Mouse (Mus musculus): Measurements from ENCODE around the gene Celf1.
"Not testable (repeated sequence)": the region's sequence is repeated elsewhere in the genome, so short reads cannot be mapped to it uniquely, and the experiment has no call there.

The Celf1 gene

DNA sequence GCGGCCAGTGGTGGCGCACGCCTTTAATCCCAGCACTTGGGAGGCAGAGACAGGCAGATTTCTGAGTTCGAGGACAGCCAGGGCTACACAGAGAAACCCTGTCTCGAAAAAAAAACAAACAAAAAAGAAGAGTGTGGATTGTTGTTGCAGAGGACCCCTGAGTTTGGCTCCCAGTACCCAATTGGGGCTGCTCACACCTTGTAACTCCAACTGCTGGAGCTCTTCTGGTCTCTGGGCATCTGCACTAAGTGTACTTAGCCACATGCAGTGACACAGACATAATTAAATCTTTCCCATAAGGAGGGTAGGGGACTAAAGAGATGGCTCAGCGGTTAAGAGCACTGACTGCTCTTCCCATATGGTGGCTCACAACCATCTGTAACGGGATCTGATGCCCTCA is 82.1 kb downstream of the Celf1 start:
- DNase-seq (ENCODE audit: extremely low read depth, low read depth): not testable (repeated sequence)

DNA sequence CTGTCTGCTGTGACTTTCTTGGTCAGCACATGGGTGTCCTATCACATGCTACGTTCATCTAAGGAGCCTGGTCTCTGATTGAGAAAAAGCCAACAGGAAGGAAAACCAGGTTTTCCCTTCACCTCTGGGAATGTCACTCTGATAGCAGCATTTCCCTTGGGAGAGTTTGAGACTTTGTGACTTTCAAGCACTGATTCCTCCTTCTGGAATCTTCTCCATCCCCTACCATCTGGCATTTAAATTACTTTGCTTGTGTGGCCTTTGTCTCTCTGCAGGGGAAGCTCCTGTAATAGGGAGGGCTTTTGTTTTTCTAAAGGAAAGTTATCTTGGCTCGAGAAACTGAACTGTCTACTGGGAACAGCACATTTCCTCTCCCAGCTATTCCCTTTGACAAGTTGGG is 82.9 kb downstream of the Celf1 start:
- DNase-seq (ENCODE audit: extremely low read depth, low read depth): no peak

DNA sequence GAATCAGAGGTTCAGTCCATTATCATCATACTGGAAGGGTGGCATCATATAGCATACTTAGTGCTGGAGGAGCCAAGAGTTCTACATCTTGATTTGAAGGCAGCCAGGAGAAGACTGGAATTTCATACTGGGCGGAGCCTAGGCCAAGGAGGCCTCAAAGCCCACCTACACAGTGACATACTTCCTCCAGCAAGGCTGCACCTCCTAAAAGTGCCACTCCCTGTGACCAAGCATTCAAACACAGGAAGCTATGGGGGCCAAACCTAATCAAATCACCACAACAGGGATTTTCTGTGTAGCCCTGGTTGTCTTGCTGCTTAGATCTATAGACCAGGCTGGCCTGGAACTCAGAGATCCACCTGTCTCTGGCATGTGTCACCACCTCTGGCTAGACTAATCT is 83.8 kb downstream of the Celf1 start:
- DNase-seq (ENCODE audit: extremely low read depth, low read depth): no peak

DNA sequence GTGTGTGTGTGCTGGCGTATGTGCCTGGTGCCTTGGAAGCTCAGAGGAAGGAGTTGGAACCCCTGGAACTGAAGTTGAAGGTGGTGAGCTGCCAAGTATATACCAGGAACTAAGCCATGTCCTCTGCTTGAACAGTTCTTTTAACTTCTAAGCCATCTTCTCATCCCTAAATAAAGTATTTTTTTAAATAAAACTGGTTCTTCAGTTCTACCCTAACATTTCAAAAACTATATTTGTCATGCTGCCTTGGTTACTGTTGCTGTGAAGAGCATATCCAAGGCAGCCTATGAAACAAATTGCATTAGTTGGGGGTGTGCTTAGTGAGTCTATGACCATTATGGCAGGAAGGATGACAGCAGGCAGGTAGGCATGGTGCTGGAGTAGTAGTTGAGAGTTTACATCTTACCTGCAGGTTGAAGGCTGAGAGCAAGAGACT is 84.9 kb downstream of the Celf1 start:
- DNase-seq (ENCODE audit: extremely low read depth, low read depth): no peak

DNA sequence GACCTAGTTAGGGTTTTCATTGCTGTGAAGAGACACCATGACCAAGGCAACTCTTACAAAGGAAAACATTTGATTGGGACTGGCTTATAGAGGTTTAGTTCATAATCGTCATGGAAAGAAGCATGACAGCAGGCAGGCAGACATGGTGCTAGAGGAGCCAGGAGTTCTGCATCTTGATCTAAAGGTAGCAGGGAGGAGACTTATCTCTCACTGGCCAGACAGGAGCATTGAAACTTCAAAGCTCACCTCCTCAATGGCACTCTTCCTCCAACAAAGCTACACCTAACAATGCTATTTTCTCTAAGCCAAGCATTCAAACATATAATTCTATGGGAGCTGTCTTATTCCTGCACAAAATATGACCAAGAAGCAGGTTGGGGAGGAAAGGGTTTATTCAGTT is 86.3 kb downstream of the Celf1 start:
- peak; percentile 28 for DNase-seq (ENCODE audit: extremely low read depth, low read depth)

DNA sequence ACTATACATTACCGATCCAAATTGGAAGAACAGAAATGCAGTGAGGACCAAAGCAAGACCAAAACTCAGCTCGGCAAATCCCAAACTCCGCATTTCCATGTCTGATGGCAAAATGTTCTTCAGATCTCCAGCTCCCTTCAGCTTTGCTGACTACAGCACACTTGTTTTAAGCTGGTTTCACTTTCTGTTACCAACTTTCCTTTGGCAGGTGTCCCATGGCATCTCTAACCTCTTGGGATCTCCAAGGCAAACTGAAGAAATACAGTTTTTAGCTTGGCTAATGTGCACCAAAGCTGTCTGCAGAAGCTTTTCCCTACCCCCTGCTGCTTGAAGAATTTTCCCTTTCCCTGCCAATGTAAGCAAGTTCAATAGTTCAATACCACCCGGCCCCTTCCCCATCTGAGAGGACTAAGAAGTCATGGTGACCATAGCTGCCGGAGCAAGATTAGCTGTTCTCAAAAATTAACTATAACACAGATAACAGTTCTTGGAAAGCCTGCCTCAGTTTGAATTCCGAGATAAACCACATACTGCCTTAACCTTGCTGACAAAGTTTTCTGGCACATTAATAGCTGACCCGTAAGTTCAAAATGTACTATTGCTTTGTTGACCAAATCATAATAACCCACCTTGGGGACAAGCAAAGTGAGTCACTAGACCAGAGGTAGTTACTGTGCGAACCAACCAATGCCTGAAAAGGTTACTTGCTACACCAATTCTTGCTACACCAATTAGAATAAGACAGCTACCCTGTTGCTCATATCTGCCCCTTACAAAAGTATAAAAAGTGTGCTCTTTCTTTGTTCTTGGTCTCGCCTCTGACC is 87.4 kb downstream of the Celf1 start:
- peak; percentile 89 for DNase-seq (ENCODE audit: extremely low read depth, low read depth)

DNA sequence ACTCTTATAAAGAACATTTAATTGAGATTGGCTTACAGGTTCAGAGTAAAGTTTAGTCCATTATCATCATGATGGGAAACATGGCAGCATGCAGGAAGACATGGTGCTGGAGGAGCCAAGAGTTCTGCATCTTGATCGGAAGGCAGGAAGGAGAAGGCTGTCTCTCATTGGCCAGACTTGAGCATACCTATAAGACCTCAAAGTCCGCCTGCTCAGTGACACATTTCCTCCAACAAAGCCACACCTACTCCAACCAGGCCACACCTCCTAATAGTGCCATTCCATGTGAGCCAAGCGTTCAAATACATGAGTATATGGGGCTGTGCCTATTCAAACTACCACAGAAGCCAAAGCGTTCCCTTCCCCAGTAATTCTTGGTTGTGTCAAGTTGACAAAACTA is 91.0 kb downstream of the Celf1 start:
- DNase-seq (ENCODE audit: extremely low read depth, low read depth): no peak

DNA sequence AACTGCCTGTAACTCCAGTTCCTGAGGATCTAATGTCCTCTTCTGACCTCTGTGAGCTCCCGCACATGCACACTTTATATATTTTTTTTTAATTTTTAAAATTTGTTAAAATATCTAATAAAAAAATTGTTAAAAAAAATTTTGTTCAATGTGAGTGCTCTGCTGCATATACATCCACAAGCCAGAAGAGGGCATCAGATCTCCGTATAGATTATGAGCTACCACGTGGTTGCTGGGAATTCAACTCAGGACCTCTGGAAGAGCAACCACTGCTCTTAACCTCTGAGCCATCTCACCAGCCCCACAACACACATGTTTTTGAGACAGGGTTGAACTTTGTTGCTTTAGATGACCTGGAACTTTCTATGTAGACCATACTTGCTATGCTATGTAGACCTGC is 92.8 kb downstream of the Celf1 start:
- DNase-seq (ENCODE audit: extremely low read depth, low read depth): no peak

DNA sequence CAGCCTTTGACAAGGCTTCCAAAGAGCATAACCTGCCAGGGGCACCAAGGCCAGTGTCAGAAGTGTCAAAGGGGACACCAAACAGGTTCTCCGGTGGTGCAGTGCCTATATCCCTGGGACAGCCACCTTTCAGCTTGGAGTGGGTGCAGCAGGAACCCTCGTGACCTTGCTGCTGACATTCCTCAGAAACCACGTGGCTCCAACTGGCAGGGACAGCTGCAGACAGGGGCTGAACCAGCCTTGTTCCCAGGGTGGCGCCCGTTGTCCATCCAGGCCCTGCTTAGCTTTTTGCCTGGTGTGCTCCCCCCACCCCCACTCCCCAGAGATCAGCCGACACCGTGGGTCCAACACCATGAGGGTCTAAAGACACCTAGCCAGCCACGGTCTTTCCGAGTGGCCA is 95.2 kb downstream of the Celf1 start, which contains the start of gene Rapsn:
Rapsn (plus strand) TSS at position 236 of the 400 bp plus-strand sequence.
- DNase-seq (ENCODE audit: extremely low read depth, low read depth): no peak

DNA sequence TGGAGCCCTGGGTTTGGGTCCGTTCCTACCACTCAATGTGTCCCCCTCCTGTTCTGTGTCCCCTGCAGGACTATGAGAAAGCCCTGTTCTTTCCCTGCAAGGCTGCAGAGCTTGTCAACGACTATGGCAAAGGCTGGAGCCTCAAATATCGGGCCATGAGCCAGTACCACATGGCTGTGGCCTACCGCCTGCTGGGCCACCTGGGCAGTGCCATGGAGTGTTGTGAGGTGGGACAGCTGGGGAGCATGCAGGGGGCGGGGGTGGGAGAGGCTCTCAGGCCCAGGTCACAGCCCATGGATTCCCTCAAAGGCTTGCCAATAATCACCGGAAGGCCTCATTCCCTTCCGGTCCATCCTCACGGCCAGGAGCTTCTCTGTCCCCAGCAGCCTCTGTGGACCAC is 101.6 kb downstream of the Celf1 start:
- DNase-seq (ENCODE audit: extremely low read depth, low read depth): no peak

DNA sequence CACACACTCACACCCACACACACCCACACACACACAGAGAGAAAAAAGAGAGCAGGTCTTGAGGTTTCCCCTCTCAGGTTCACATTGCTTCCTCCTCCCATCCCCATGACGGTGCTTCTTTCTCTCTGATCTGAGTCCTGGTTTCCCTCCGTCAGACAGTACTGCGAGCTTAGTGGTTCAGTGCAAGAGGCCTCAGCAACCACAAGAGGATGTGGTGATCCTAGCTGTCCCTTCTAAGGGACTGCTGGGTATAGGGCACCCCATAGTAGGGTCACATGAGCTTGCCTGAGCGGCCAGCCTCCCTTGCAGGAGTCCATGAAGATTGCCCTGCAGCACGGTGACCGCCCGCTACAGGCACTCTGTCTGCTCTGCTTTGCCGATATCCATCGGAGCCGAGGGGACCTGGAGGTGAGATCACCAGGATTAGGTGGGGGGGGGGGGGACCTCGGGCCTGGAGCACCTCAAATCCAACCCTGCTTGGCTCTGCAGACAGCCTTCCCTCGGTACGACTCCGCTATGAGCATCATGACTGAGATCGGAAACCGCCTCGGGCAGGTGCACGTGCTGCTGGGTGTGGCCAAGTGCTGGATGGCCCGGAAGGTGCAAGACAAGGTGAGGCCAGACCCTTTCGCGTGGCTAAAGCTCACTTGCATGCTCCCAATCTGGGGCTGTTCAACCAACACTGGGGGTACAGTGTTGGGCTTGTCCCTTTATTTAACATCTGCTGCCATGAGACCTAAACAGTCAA is 102.6 kb downstream of the Celf1 start:
- DNase-seq (ENCODE audit: extremely low read depth, low read depth): no peak

DNA sequence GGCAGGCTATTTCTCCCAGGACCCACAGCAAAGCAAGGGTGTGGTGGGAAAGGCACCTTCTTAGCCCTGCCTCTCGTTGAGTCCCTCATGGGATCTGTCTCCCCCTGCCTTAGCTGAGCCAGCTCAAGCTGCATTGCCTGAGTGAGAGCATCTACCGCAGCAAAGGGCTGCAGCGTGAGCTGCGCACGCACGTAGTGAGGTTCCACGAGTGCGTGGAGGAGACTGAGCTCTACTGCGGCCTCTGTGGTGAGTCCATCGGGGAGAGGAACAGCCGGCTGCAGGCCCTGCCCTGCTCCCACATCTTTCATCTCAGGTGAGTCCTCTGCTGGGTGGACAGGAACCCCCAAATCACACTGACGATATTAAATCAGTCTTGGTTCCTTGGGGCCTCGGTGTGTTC is 104.5 kb downstream of the Celf1 start:
- no peak for DNase-seq (ENCODE audit: extremely low read depth, low read depth)

DNA sequence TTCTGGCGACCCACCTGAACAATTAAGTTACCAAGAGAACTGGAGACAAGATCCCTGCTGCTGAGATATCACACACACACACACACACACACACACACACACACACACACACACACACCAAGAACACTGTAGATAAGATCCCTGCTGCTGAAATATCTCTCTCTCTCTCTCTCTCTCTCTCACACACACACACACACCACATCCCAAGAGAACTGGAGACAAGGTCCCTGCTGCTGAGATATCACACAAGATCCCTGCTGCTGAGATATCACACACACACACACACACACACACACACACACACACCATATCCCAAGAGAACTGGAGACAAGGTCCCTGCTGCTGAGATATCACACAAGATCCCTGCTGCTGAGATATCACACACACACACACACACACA is 105.6 kb downstream of the Celf1 start:
- DNase-seq (ENCODE audit: extremely low read depth, low read depth): not testable (repeated sequence)

DNA sequence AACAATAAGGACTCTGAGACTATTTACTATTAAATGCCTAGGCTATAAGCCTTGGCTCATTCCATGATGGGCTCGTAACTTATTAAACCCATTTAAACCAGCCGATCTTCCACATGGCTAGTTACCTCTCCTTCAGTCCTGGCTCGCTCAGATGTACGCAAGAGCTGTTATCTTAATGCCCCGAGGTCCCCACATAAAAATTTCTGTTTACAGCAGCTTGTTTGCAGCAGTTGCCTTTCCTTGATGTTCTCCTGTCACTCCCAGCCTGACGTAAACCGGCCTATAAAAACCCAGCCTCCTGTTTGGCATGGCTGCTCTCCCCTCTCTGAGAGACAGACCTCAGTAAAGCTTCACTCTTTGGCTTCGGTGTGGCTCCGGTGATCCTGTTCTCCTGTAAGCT is 107.2 kb downstream of the Celf1 start:
- DNase-seq (ENCODE audit: extremely low read depth, low read depth): no peak

DNA sequence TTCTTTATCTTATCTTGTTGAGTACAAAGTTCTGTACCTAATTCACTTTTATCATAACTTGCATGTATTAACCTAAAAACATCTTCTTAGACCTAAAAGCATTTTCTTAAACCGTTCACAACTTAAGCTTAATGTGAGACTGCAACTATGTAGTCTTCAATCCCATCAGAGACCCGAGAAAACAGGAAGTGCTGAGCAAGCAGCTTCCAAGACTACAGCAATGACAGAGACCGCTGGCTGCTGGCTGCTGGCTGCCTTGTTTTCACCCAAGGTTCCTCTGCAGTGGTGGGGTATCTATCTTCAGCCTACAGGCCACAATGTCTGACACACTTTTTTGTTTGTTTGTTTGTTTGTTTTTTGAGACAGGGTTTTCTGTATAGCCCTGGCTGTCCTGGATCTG is 111.7 kb downstream of the Celf1 start:
- DNase-seq (ENCODE audit: extremely low read depth, low read depth): no peak

DNA sequence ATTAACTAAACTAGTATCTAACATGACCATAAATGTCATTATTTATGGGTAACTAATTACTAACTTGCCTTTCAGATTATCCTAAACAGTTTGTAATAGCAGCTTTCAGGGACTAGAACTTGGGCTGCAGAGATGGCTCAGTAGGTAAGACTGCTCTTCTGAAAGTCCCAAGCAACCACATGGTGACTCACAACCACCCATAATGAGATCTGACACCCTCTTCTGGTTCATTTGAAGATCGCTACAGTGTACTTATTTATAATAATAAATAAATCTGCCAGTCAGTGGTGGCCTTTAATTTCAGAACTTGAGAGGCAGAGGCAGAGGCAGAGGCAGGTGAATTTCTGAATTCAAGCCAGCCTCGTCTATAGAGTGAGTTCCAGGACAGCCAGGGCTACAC is 112.6 kb downstream of the Celf1 start:
- no peak for DNase-seq (ENCODE audit: extremely low read depth, low read depth)

DNA sequence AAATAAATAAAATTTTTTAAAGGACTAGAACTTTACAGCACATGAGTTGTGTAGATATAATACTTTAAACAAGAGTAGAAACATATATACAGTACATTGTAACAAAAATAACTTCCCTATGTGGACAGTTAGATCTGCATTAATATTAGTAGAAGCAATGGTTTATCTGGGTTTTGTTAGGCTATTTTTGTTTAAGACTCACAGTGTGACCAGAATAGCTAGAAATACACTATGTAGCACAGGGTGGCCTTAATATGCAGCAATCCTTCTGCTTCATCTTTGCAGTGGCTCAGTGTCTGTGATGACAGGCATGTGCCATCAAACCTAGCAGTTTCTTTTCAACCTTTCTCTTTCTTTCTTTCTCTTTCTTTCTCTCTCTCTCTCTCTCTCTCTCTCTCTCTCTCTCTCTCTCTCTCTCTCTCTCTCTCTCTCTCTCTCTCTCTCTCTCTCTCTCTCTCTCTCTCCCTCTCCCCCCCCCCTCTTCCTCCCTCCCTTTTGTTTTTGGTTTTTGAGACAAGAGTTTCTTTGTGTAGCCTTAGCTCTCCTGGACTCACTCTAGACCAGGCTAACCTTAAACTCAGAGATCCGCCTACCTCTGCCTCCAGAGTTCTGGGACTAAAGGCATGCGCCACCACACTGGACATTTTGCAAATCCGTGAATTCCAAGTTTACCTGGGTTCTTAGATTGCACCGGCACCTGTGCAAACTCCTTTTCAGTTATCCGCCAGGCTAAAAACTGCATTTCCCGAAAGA is 113.2 kb downstream of the Celf1 start:
- DNase-seq (ENCODE audit: extremely low read depth, low read depth): no peak

DNA sequence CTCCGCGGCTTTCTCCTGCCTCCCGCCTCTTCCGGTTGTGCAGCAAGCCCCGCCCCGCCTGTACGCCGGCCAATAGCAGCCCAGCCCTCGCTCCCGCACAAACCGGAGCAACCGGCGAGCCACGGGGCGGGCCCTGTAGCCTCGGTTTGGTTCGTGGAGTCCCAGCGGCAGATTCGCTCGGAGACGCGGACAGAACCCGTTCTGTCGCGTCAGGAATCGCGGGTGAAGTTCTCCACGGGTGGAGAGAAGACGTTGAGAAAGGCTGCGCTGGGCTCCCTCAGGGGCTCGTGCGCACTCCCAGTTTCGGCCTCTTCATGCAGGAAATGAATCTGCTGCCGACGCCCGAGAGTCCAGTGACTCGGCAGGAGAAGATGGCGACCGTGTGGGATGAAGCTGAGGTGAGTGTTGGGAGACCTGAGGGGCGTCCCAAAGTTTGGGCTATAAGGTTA is 113.8 kb downstream of the Celf1 start, which contains the start of gene Psmc3:
Psmc3 (plus strand) TSS at position 76 of the 449 bp plus-strand sequence.
- peak; percentile 83 for DNase-seq (ENCODE audit: extremely low read depth, low read depth)

DNA sequence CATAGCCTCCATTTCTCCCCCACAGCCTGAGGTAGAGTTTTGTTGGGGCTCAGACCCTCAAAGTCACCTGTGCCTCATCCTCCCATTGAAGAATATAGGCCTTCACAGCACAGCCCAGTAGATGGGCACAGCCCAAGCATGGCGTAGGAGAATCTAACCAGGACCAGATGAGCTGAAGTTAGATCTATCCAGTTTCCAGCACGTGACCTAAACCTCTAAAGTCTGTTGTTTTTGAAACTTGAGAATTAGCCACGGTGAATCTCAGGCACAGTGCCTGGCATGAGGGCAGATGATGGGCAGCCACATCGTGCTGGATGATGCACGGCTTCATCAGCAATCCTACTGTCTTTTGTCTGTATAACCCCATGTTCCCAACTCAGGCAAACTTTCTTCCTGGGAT is 118.3 kb downstream of the Celf1 start:
- DNase-seq (ENCODE audit: extremely low read depth, low read depth): no peak

DNA sequence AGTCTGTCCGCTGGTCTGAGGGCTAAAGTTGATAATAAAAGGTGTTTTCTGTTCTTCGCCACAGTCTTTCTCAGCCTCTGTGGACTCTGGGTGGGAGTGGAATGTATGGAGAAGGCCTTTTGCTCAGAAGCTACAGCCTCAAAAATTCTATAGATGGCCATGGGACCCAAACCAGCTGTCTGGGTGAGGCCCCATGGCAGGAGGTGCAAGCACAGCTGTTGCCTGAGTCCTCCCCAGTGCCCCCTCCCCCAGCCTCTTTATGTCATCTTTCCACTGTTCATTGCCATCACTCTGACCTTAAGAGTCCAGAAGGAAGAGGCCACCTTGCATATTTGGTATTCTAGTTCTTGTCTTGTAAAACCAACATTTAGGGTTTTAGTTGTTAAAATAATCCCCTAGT is 119.2 kb downstream of the Celf1 start:
- DNase-seq (ENCODE audit: extremely low read depth, low read depth): no peak

DNA sequence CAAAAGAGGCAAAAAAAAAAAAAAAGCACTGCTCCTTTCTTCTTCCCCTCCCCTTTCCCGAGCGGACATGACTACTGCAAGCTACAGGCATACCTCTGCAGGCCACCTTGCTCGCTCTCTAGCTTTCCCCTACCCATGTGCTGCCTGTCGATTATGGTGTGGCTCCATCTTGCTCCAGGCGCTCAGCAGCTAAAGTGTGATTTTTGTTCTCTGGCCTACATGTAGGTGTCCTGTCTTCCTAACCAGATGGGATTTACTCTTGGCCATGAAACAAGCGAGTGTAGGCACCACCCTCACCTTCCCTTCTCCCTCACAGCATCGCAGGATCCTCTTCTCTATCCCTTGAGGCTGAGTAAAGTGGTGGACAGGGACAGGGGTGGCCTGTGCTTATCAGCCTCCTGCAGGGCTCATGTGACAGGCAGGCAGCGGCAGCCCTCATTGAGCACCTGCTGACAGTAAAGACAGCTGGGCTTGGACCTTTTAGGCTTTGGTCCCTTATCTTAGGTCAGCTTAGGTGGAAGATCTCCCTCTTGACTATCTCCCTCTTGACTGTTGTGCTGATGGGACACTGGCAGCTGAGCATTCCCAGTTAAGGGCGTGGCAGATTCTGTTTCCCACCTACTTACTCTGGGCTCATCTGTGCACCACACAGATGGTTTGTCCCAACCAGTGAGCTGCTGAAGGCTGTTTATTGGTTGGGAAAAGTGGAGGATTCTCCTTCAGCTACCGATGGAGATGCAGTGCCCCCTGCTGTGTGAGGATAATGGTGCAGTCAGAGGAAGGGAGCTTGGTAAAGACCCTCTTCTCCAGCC is 120.6 kb downstream of the Celf1 start:
- no peak for DNase-seq (ENCODE audit: extremely low read depth, low read depth)

Measured in MEL-GATA-1-ER (cell line).